Mouse (Mus musculus) adrenal gland, postnatal 14 days (tissue): ENCODE data around the gene Pafah1b3. TPM values are rescaled to one million over a fixed set of nuclear protein-coding genes. Genes with fewer than 3 reads are reported as not detected.
A peak's percentile ranks its signal among the peaks of the same experiment; 100 is the strongest.

Experiments used
- DNase-seq: peaks from one replicate; pipeline ENCODE4 v3.0.0; 2021; ENCODE audit warnings: mixed read lengths
- total RNA-seq: library from RNA; stranded (reverse); gene quantifications from 2 replicates; pipeline ENCODE4 v1.2.3, GENCODE M21; 2021

Gene Pafah1b3
- total RNA-seq, 1 experiment from 2014 or later = 31.5 TPM

GRCm38 (mm10) chr7:25281734-25282601 lies 15.8 kb downstream of the Pafah1b3 start:
- DNase-seq = peak; percentile 100

GRCm38 (mm10) chr7:25281166-25281733 lies 16.5 kb downstream of the Pafah1b3 start:
- DNase-seq = no peak

GRCm38 (mm10) chr7:25279861-25280791 lies 17.7 kb downstream of the Pafah1b3 start:
- DNase-seq = peak; percentile 76

GRCm38 (mm10) chr7:25279076-25279860 lies 18.5 kb downstream of the Pafah1b3 start:
- DNase-seq = peak; percentile 88

DNA sequence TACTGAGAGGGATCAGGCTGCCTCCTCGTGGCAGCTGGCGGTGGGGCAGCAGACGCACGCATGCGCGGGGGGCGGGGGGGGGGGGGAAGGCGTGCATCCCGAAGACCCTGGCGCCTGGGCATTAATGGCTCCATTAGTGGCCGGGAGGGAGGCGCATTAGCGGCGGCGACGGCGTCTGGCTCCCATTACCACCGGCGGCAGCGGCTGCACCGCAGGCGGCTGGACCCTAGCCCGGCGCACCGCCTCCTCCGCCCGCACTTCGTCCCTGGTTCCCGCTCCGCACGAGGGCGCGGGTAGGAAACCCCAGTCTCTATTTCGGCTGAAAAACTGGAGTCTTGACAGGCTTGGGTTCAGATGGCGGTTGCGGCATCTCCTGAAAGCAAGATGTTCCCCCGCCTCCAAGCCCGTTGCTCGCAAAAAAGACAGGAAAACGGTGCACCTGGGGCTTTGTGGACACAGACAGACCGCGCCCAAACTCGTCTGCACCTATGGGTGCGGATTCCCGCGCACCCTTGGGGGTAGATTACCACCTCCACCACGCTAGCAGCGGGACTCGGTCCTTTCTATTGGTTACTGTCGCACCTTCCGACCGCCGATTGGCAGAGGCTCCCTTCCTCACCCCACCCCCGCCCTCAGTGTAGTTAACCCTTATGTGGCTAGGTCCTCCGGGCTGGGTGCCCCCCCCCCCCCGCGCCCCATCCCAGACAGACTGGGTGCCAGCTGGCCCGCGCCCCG lies 19.3 kb downstream of the Pafah1b3 start:
- DNase-seq = peak; percentile 90

GRCm38 (mm10) chr7:25277998-25278340 lies 19.8 kb downstream of the Pafah1b3 start:
- DNase-seq = no peak

DNA sequence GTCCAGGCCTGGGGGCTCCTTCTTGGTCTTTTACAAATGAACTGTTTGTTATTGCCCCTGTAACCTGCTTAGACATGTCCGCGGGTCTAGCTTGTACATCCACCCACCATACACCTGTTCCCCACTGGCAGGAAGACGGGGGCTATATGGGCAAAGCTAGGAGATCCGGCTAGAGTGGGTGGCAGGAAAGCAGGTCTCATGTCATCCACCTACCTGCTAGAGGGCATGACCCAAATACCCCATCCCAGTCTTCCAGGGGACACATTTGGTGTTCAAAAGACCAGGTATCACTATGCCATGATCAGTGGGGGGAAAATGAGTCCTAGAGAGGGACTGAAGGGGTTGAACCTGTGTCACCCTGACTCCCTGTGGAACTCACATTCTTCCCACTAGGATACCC lies 20.4 kb downstream of the Pafah1b3 start:
- no peak for DNase-seq

GRCm38 (mm10) chr7:25275555-25276298 lies 22.1 kb downstream of the Pafah1b3 start:
- no peak for DNase-seq

GRCm38 (mm10) chr7:25274996-25275395 lies 22.8 kb downstream of the Pafah1b3 start:
- no peak for DNase-seq

GRCm38 (mm10) chr7:25274571-25274970 lies 23.2 kb downstream of the Pafah1b3 start:
- DNase-seq = no peak

DNA sequence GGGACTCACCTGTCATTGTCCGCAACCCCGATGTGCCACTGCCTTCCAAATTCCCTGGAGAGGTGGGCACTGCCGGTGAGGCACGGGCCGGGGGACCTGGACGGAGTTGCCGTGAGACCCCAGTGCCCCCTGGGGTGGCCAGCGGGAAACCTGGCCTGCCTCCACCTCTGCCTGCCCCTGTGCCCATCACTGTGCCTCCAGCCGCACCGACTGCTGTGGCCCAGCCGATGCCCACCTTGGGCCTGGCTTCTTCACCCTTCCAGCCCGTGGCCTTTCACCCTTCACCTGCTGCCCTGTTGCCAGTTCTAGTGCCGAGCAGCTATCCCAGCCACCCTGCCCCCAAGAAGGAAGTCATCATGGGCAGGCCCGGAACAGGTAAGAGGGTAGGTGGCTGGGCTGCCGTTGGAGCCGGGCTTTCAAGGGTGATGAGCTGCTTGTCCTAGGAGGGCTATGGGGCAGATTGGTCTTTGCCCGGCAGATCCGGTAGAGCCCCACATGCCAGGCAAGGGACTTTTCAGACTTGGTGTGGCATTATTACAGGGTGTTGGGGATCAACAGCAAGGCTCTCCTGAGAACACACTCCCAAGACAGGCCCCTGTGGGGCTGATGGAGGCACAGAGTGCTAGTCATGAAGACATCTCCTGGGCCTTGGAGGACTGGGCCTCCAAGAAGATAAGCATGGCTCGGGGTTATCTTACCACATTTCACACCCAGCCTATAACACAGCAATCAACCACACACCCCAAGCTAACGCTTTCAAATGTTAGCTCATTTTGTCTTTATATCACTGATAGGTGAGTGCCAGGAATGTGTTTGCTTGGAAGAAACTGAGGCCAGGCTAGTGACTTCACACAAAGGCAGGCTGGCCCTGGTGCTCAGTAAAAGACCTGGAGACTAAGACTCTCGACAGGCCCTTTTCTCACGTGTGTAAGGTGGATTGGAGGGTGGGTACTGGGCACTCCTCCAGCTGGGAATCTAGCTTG lies 24.2 kb downstream of the Pafah1b3 start:
- no peak for DNase-seq

- no peak for DNase-seq
Measured at GRCm38 (mm10) chr7:25272445-25273258, 25.1 kb downstream of the Pafah1b3 start.

DNA sequence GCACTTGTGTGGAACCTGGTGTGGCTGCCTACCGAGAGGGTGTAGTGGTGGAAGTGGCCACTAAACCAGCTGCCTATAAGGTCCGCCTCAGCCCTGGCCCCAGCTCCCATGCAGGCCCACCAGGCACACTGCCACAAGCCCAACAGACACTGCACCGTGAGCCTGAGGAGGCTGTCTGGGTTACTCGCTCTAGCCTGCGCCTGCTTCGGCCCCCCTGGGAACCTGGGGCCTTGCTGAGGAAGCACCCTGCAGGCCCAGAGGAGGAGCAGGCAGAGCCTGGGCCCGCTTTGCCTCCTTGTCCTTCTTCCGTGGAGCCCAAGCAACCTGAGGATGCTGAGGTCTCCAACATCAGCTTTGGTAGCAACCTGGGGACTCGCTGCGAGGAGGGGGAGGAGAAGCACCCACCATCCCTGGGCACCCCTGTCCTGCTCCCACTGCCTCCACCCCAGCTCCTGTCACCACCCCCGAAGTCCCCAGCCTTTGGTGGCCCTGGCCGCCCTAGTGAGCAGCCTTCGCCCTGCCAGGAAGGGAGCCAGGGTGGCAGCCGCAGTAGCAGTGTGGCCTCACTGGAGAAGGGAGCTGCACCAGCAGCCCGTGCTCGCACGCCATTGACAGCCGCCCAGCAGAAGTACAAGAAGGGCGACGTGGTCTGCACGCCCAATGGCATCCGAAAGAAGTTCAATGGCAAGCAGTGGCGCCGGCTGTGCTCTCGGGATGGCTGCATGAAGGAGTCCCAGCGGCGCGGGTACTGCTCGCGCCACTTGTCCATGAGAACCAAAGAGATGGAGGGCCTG lies 25.9 kb downstream of the Pafah1b3 start:
- DNase-seq = no peak

DNA sequence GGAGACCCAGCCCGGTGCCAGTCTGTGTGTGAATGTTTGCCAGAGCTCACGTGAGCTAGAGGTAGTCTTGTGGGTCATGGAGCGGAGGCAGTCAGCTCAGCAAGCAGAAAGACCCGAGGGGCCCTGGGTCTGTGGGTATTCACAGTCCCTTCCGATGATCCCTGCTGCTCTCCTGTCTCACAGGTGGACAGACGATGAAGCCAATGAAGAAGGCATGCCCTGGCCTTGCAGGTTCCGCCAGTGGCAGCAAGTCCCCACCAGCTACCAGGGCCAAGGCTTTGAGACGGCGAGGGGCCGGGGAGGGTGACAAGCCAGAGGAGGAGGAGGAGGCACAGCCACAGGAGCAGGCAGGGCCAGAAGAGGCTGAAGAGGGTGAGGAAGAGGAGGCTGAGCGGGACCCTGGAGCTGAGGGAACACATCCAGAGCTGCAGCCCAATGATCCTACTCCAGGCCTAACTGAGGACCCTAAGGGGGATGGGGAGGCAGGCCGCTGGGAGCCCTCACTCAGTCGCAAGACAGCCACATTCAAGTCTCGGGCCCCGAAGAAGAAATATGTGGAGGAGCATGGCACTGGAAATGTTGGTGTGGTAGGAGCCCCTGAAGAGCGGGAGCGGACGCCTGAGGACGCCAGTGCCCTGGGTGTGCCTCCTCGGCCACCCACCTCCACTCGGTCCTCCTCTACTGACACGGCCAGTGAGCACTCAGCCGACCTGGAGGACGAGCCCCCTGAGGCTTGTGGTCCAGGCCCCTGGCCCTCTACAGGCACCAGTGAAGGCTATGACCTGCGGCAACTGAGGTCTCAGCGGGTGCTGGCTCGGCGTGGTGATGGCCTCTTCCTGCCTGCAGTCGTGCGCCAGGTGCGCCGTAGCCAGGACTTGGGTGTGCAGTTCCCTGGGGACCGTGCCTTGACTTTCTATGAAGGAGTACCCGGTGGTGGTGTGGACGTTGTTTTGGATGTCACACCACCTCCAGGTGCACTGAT lies 26.8 kb downstream of the Pafah1b3 start:
- DNase-seq = no peak

DNA sequence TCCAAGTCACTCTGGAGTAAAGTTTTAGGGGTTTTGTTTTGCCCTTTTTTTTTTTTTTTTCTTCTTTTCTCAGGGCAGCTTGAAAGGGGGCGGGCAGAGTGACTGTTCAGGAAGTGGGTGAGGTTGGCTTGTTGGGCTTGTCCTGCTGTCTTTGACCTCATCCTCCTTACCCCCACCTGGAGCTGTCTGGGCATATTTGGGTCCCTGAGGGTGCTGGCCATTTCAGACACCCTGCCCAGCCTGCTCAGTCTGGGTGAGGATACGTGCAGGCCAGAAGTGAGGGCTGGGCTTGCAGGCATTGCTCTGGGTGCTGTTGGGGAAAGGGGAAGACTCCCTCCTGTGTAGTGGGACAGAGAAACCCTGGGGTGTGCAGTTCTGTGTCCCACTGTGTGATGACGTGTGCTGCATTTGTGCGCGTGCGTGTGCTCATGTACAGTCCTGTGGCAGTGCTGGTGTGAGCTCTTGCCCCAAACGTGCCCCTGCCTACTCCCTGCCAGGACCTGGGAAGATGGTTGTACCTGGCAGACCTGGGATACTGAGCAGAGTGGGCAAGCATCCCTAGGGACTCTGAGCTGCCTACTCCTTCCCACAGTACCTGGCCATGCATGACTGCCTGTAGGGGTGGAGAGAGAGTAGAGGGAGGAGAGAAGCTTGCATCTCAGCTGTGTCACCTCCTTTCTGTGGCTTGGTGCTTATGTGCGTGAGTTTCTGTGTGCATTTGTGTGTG lies 28.1 kb downstream of the Pafah1b3 start:
- no peak for DNase-seq
